Mouse (Mus musculus): Measurements from ENCODE around the gene Plch2. TPM values are rescaled to one million over a fixed set of nuclear protein-coding genes. Genes with fewer than 3 reads are reported as not detected.

The Plch2 gene
- polyA plus RNA-seq, 1 experiment from 2014 or later = 0.08 TPM

GRCm38 (mm10) chr4:155040696-155041095, 15.9 kb downstream of the Plch2 start:
- no peak for ATAC-seq (ENCODE audit: low read depth)
- H3K9me3 ChIP-seq (replicated peaks; ENCODE audit: control insufficient read depth, low read length) = no peaks in the 10 kb centered on the region
- peaks cover 42% of the 10 kb centered on the region for H3K27me3 ChIP-seq (ENCODE audit: control insufficient read depth, insufficient read depth, low read depth, low read length)
- H3K27ac ChIP-seq (ENCODE audit: low read length) = no peak overlapping the region
- H3K9ac ChIP-seq (ENCODE audit: low read depth, low read length) = no peak overlapping the region
- no peak overlapping the region for H3K4me3 ChIP-seq (ENCODE audit: low read depth, low read length)
- no peak overlapping the region for H3K4me2 ChIP-seq (ENCODE audit: low read depth, low read length)
- WGBS (ENCODE audit: insufficient replicate concordance) = 53% methylated on average over 6 of the region's 6 CpGs
- H3K4me1 ChIP-seq (ENCODE audit: control insufficient read depth, low read depth, low read length) = no peaks in the 10 kb centered on the region
- H3K36me3 ChIP-seq (ENCODE audit: control insufficient read depth, insufficient read depth) = no peaks in the 10 kb centered on the region

- no peaks in the 10 kb centered on the region for H3K4me1 ChIP-seq (ENCODE audit: control insufficient read depth, low read depth, low read length)
- WGBS (ENCODE audit: insufficient replicate concordance) = 51% methylated on average over 9 of the region's 9 CpGs
- no peak overlapping the region for H3K4me3 ChIP-seq (ENCODE audit: low read depth, low read length)
- H3K27me3 ChIP-seq (ENCODE audit: control insufficient read depth, insufficient read depth, low read depth, low read length) = peaks cover 42% of the 10 kb centered on the region
- no peaks in the 10 kb centered on the region for H3K9me3 ChIP-seq (replicated peaks; ENCODE audit: control insufficient read depth, low read length)
- no peak for ATAC-seq (ENCODE audit: low read depth)
- no peaks in the 10 kb centered on the region for H3K36me3 ChIP-seq (ENCODE audit: control insufficient read depth, insufficient read depth)
- H3K4me2 ChIP-seq (ENCODE audit: low read depth, low read length) = no peak overlapping the region
- no peak overlapping the region for H3K27ac ChIP-seq (ENCODE audit: low read length)
- H3K9ac ChIP-seq (ENCODE audit: low read depth, low read length) = no peak overlapping the region
These were observed 16.4 kb downstream of the Plch2 start for GRCm38 (mm10) chr4:155040197-155040596.

- H3K36me3 ChIP-seq (ENCODE audit: control insufficient read depth, insufficient read depth) = no peaks in the 10 kb centered on the region
- H3K4me2 ChIP-seq (ENCODE audit: low read depth, low read length) = no peak overlapping the region
- WGBS (ENCODE audit: insufficient replicate concordance) = 57% methylated on average over 13 of the region's 13 CpGs
- H3K27me3 ChIP-seq (ENCODE audit: control insufficient read depth, insufficient read depth, low read depth, low read length) = peaks cover 12% of the 10 kb centered on the region; the same call in 1 of the 2 replicates
- no peak overlapping the region for H3K27ac ChIP-seq (ENCODE audit: low read length)
- H3K9ac ChIP-seq (ENCODE audit: low read depth, low read length) = no peak overlapping the region
- H3K4me1 ChIP-seq (ENCODE audit: control insufficient read depth, low read depth, low read length) = no peaks in the 10 kb centered on the region
- H3K4me3 ChIP-seq (ENCODE audit: low read depth, low read length) = no peak overlapping the region
- no peak for ATAC-seq (ENCODE audit: low read depth)
- no peaks in the 10 kb centered on the region for H3K9me3 ChIP-seq (replicated peaks; ENCODE audit: control insufficient read depth, low read length)
These were observed 21.8 kb downstream of the Plch2 start for GRCm38 (mm10) chr4:155034787-155035186.

GRCm38 (mm10) chr4:155034202-155034601, 22.4 kb downstream of the Plch2 start:
- ATAC-seq (ENCODE audit: low read depth) = no peak
- no peaks in the 10 kb centered on the region for H3K36me3 ChIP-seq (ENCODE audit: control insufficient read depth, insufficient read depth)
- H3K27ac ChIP-seq (ENCODE audit: low read length) = no peak overlapping the region
- WGBS (ENCODE audit: insufficient replicate concordance) = 34% methylated on average over 7 of the region's 7 CpGs
- peaks cover 12% of the 10 kb centered on the region; the same call in 1 of the 2 replicates for H3K27me3 ChIP-seq (ENCODE audit: control insufficient read depth, insufficient read depth, low read depth, low read length)
- no peak overlapping the region for H3K4me3 ChIP-seq (ENCODE audit: low read depth, low read length)
- H3K4me2 ChIP-seq (ENCODE audit: low read depth, low read length) = no peak overlapping the region
- no peaks in the 10 kb centered on the region for H3K4me1 ChIP-seq (ENCODE audit: control insufficient read depth, low read depth, low read length)
- no peak overlapping the region for H3K9ac ChIP-seq (ENCODE audit: low read depth, low read length)
- no peaks in the 10 kb centered on the region for H3K9me3 ChIP-seq (replicated peaks; ENCODE audit: control insufficient read depth, low read length)

- 17% methylated on average over 6 of the region's 6 CpGs for WGBS (ENCODE audit: insufficient replicate concordance)
- no peaks in the 10 kb centered on the region for H3K36me3 ChIP-seq (ENCODE audit: control insufficient read depth, insufficient read depth)
- peaks cover 12% of the 10 kb centered on the region; the same call in 1 of the 2 replicates for H3K27me3 ChIP-seq (ENCODE audit: control insufficient read depth, insufficient read depth, low read depth, low read length)
These were observed 23.5 kb downstream of the Plch2 start for GRCm38 (mm10) chr4:155033115-155033514.

GRCm38 (mm10) chr4:155024170-155025010, 32.2 kb downstream of the Plch2 start:
- no peaks in the 10 kb centered on the region for H3K27me3 ChIP-seq (ENCODE audit: control insufficient read depth, insufficient read depth, low read depth, low read length)
- H3K4me1 ChIP-seq (ENCODE audit: control insufficient read depth, low read depth, low read length) = no peaks in the 10 kb centered on the region
- H3K9me3 ChIP-seq (replicated peaks; ENCODE audit: control insufficient read depth, low read length) = no peaks in the 10 kb centered on the region
- no peak overlapping the region for H3K4me2 ChIP-seq (ENCODE audit: low read depth, low read length)
- H3K36me3 ChIP-seq (ENCODE audit: control insufficient read depth, insufficient read depth) = no peaks in the 10 kb centered on the region
- no peak for ATAC-seq (ENCODE audit: low read depth)
- H3K4me3 ChIP-seq (ENCODE audit: low read depth, low read length) = no peak overlapping the region
- no peak overlapping the region for H3K27ac ChIP-seq (ENCODE audit: low read length)
- H3K9ac ChIP-seq (ENCODE audit: low read depth, low read length) = no peak overlapping the region
- WGBS (ENCODE audit: insufficient replicate concordance) = 59% methylated on average over 11 of the region's 11 CpGs

More at GRCm38 (mm10) chr4:155033115-155033514, 23.5 kb downstream of the Plch2 start:
- Histone ChIP-seq H3K27ac (ENCODE audit: low read length) (no peak overlapping the region), H3K9me3 (replicated peaks; ENCODE audit: control insufficient read depth, low read length) (no peaks in the 10 kb centered on the region), H3K9ac (ENCODE audit: low read depth, low read length) (no peak overlapping the region), H3K4me3 (ENCODE audit: low read depth, low read length) (no peak overlapping the region), H3K4me2 (ENCODE audit: low read depth, low read length) (no peak overlapping the region), H3K4me1 (ENCODE audit: control insufficient read depth, low read depth, low read length) (no peaks in the 10 kb centered on the region)
- ATAC-seq (ENCODE audit: low read depth) = no peak

GRCm38 (mm10) chr4:155022228-155022855, 34.2 kb downstream of the Plch2 start:
- H3K4me2 ChIP-seq (ENCODE audit: low read depth, low read length) = no peak overlapping the region
- WGBS (ENCODE audit: insufficient replicate concordance) = 50% methylated on average over 7 of the region's 7 CpGs
- no peak overlapping the region for H3K4me3 ChIP-seq (ENCODE audit: low read depth, low read length)
- no peaks in the 10 kb centered on the region for H3K9me3 ChIP-seq (replicated peaks; ENCODE audit: control insufficient read depth, low read length)
- no peak overlapping the region for H3K9ac ChIP-seq (ENCODE audit: low read depth, low read length)
- no peaks in the 10 kb centered on the region for H3K4me1 ChIP-seq (ENCODE audit: control insufficient read depth, low read depth, low read length)
- H3K27ac ChIP-seq (ENCODE audit: low read length) = no peak overlapping the region
- no peaks in the 10 kb centered on the region for H3K36me3 ChIP-seq (ENCODE audit: control insufficient read depth, insufficient read depth)
- no peak for ATAC-seq (ENCODE audit: low read depth)
- H3K27me3 ChIP-seq (ENCODE audit: control insufficient read depth, insufficient read depth, low read depth, low read length) = 0 out of 2 replicates have a peak, but pooled peaks cover under 1% of the 10 kb centered on the region

GRCm38 (mm10) chr4:155020813-155021212, 35.8 kb downstream of the Plch2 start:
- Histone ChIP-seq H3K9ac (ENCODE audit: low read depth, low read length) (no peak overlapping the region), H3K4me1 (ENCODE audit: control insufficient read depth, low read depth, low read length) (no peaks in the 10 kb centered on the region), H3K27me3 (ENCODE audit: control insufficient read depth, insufficient read depth, low read depth, low read length) (peaks cover 2% of the 10 kb centered on the region; the same call in 1 of the 2 replicates), H3K9me3 (replicated peaks; ENCODE audit: control insufficient read depth, low read length) (no peaks in the 10 kb centered on the region), H3K27ac (ENCODE audit: low read length) (no peak overlapping the region), H3K36me3 (ENCODE audit: control insufficient read depth, insufficient read depth) (no peaks in the 10 kb centered on the region), H3K4me3 (ENCODE audit: low read depth, low read length) (no peak overlapping the region), H3K4me2 (ENCODE audit: low read depth, low read length) (no peak overlapping the region)
- ATAC-seq (ENCODE audit: low read depth) = no peak
- 61% methylated on average over 9 of the region's 9 CpGs for WGBS (ENCODE audit: insufficient replicate concordance)

GRCm38 (mm10) chr4:155020141-155020540, 36.4 kb downstream of the Plch2 start:
- Histone ChIP-seq H3K36me3 (ENCODE audit: control insufficient read depth, insufficient read depth) (no peaks in the 10 kb centered on the region), H3K4me2 (ENCODE audit: low read depth, low read length) (no peak overlapping the region), H3K4me1 (ENCODE audit: control insufficient read depth, low read depth, low read length) (no peaks in the 10 kb centered on the region), H3K27ac (ENCODE audit: low read length) (no peak overlapping the region), H3K4me3 (ENCODE audit: low read depth, low read length) (no peak overlapping the region), H3K9ac (ENCODE audit: low read depth, low read length) (no peak overlapping the region), H3K9me3 (replicated peaks; ENCODE audit: control insufficient read depth, low read length) (no peaks in the 10 kb centered on the region), H3K27me3 (ENCODE audit: control insufficient read depth, insufficient read depth, low read depth, low read length) (peaks cover 2% of the 10 kb centered on the region; the same call in 1 of the 2 replicates)
- no peak for ATAC-seq (ENCODE audit: low read depth)
- 40% methylated on average over 1 of the region's 1 CpGs for WGBS (ENCODE audit: insufficient replicate concordance)

All from liver, embryonic 16.5 days (tissue).